In the genomic region with DNA sequence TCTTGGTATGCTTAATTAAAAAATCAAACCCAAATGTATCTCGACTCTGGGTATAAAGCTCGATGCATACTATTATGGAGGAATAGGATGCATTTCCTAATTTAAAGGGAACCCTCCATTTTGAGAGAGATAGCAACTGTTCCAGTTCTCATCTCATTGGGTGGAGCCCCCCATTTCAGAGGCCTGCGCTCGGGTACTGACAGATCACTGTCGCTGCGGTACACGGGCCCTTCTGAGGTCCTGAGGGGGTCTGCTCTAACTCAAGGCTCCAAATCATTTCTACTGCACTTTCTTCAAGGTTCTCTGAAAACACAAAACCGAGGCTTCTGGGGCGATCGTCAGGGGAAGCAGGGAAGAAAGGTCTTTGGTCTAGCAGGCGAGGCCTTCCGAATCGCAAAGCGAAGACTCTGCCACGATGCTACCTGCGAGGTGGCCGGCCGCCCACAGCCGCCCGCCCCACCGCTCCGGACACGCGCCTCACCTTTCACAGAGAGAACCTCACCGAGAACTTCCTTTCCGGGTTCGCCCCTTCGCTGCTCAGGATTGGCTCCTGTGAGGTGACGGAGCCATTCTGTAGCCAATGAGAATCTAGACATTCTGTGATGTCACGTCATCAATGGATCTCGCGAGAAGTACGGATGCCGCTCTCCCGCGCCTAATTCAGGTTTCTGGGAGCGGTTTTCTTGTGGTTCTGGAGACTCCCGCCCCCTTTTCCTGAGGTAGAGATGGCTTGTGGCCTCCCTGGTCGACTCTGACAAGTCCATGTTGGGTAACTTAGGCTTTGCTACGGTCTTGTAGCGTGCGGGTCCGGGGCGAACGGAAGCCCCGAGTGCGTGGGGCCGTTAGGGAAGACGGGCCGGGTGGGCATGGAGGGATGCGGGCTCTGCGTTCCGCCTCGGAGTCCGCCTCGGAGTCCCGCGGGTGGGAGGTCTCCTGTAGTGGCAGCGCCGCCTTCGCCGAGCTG, we compare ENCODE assay signal across 8 mouse cellular contexts. TPM values are rescaled to one million over a fixed set of nuclear protein-coding genes. Genes with fewer than 3 reads are reported as not detected.
A peak's percentile ranks its signal among the peaks of the same experiment; 100 is the strongest.
DNase-seq lines count a peak whose midpoint lies in the region; ATAC-seq lines count a peak whose summit lies in the region.

Gene Mre11a, plus strand, starts transcription at position 616 of the 964 bp plus-strand sequence.
Gene Ankrd49, minus strand, starts transcription at position 818 of the 964 bp plus-strand sequence.

- peak within 1 kb of the TSS; percentile 67 for H3K4me3 ChIP-seq in hindbrain, embryonic 12.5 days

- peak; percentile 95 for DNase-seq in NIH3T3 (ENCODE audit: low read depth)
- DNase-seq in cerebellum, postnatal 10 days, result peak; percentile 95
- peak; percentile 88 to 91 for DNase-seq in frontal cortex, postnatal 10 days (ENCODE audit: low spot score in 2 of 2)
- DNase-seq in layer of hippocampus, postnatal 14 days (ENCODE audit: low spot score in 2 of 2), result peak; percentile 94 to 96
- peak; percentile 95 for DNase-seq in lung, postnatal 14 days
- DNase-seq in retina, adult 2 months (ENCODE audit: low read depth, low spot score), result peak; percentile 90
- peak; percentile 87 for DNase-seq in thymus, postnatal 36 days

- ATAC-seq in hindbrain, embryonic 12.5 days (ENCODE audit: low FRiP score), result peak; percentile 100

- H3K27ac ChIP-seq in hindbrain, embryonic 12.5 days, result peak within 1 kb of the TSS; percentile 92

- peaks cover 9% of the 10 kb centered on the region for H3K4me1 ChIP-seq in hindbrain, embryonic 12.5 days

- no peaks in the 10 kb centered on the region for H3K9me3 ChIP-seq in hindbrain, embryonic 12.5 days (replicated peaks)

- under 1% methylated on average over 62 of the region's 62 CpGs for WGBS in hindbrain, embryonic 12.5 days

- peak within 1 kb of the TSS; percentile 76 for H3K4me2 ChIP-seq in hindbrain, embryonic 12.5 days (replicated peaks)

- peak within 1 kb of the TSS; percentile 79 for H3K9ac ChIP-seq in hindbrain, embryonic 12.5 days

- no peaks in the 10 kb centered on the region for H3K27me3 ChIP-seq in hindbrain, embryonic 12.5 days

- H3K36me3 ChIP-seq in hindbrain, embryonic 12.5 days, result peaks cover 34% of the 10 kb centered on the region

RNA-seq across cellular contexts. Expression of gene Mre11a, which starts in this region (rescaled TPM):
- polyA plus RNA-seq in hindbrain, embryonic 12.5 days (2016; fragmentation: Nextera tagmentation; extraction: Ambion mirVana), result 20.6 and 25.9 TPM in 2 replicates
- 10 to 100 TPM in 1 of 2 experiments, 1 to 10 TPM in 1; 8.8 to 13.4 TPM for total RNA-seq in layer of hippocampus, postnatal 14 days (2021)

RNA-seq across cellular contexts. Expression of gene Ankrd49, which starts in this region (rescaled TPM):
- 44.4 and 45.6 TPM in 2 replicates for polyA plus RNA-seq in hindbrain, embryonic 12.5 days (2016; fragmentation: Nextera tagmentation; extraction: Ambion mirVana)
- total RNA-seq in layer of hippocampus, postnatal 14 days (2021), result 10 to 100 TPM; 17.3 to 18.0 TPM

Comparison
In these comparisons a context has a peak if more than half of its experiments do, and no peak if none do; other contexts are left out.
1. Peak in every context shown above with its lines: DNase-seq, ATAC-seq, H3K4me3 ChIP-seq and H3K27ac ChIP-seq.